Mouse (Mus musculus): ENCODE data around the gene Cdh13. TPM values are rescaled to one million over a fixed set of nuclear protein-coding genes. Genes with fewer than 3 reads are reported as not detected.
A peak's percentile ranks its signal among the peaks of the same experiment; 100 is the strongest.

The Cdh13 gene
- polyA plus RNA-seq, 1 experiment from 2014 or later, result 5.6 TPM

DNA sequence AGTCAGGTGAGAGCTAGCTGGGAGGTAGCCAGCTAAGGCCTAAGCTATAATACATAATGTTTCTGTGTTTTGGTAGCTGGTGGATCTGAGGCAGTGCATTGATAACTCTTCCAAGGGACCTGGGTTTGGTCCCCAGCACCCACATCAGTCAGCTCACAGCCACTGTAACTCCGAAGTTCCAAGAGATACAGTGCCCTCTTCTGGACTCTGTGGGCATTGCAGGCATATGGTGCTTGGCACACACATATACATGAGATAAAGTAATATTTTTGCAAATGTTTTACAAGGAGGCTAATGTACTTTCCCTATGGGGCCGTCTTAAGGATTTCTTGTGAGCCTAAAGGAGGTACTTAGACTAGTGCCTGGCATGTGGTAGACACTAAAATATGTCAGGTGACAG, 755.8 kb downstream of the Cdh13 start:
- Histone ChIP-seq H3K4me1 (replicated peaks; ENCODE audit: control insufficient read depth, insufficient read depth, low read length) (no peaks in the 10 kb centered on the region), H3K27ac (ENCODE audit: low read depth, low read length) (no peak overlapping the region), H3K9me3 (ENCODE audit: control insufficient read depth) (no peaks in the 10 kb centered on the region), H3K4me3 (ENCODE audit: low read depth, low read length) (no peak overlapping the region), H3K4me2 (replicated peaks; ENCODE audit: low read depth) (no peak overlapping the region), H3K36me3 (ENCODE audit: control insufficient read depth, insufficient read depth) (no peaks in the 10 kb centered on the region), H3K9ac (ENCODE audit: low read depth, low read length) (no peak overlapping the region), H3K27me3 (replicated peaks; ENCODE audit: control insufficient read depth, insufficient read depth, low read length) (no peaks in the 10 kb centered on the region)
- ATAC-seq, result no peak
- TF ChIP-seq CTCF (IDR thresholded peaks at IDR 0.05; ENCODE audit: low read depth), result peak; percentile 17; the same call in 1 of the 2 replicates
- 84% methylated on average over 2 of the region's 2 CpGs for WGBS

DNA sequence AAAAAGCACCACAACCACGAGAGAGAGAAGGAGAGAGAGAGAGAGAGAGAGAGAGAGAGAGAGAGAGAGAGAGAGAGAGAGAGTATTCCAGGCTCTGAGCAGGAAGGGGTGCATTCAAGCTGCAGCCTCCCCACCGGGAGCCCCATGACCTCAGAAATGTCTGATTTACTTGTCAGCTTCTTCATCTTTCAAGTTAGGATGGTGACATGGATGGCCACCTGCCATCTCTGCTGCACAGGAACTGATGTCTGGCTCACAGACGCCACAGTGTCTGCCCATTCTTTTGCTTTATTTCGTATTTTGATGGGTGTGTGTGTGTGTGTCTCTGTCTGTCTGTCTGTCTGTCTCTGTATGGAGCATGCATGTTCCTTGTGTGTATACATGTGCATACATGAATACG, 774.3 kb downstream of the Cdh13 start:
- Histone ChIP-seq H3K9me3 (ENCODE audit: control insufficient read depth) (no peaks in the 10 kb centered on the region), H3K36me3 (ENCODE audit: control insufficient read depth, insufficient read depth) (no peaks in the 10 kb centered on the region), H3K4me3 (ENCODE audit: low read depth, low read length) (no peak overlapping the region), H3K4me1 (replicated peaks; ENCODE audit: control insufficient read depth, insufficient read depth, low read length) (no peaks in the 10 kb centered on the region), H3K9ac (ENCODE audit: low read depth, low read length) (no peak overlapping the region), H3K4me2 (replicated peaks; ENCODE audit: low read depth) (no peak overlapping the region), H3K27me3 (replicated peaks; ENCODE audit: control insufficient read depth, insufficient read depth, low read length) (no peaks in the 10 kb centered on the region), H3K27ac (ENCODE audit: low read depth, low read length) (no peak overlapping the region)
- WGBS, result 67% methylated on average over 5 of the region's 5 CpGs
- no peak for TF ChIP-seq CTCF (IDR thresholded peaks at IDR 0.05; ENCODE audit: low read depth)
- ATAC-seq, result no peak

DNA sequence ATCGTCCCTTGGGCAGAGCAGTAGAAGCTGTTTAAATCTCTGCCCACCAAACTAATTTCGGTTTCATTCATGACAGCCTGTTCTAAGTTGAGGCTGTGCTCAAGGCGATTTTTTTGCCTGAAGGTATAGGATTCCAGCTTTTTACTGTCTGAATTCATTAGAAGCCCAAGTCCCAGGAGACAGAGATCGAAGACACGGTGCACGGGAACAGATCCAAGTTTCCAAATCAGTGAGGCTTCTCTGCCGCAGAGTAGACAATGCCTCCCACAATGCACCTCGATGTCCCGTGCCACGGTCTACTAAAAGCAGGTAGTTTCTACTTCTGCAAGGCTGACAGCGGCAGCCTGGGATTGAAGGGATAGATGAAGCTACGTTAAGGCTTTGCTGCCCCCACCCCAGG, 778.1 kb downstream of the Cdh13 start:
- H3K4me1 ChIP-seq (replicated peaks; ENCODE audit: control insufficient read depth, insufficient read depth, low read length), result no peaks in the 10 kb centered on the region
- no peak overlapping the region for H3K4me2 ChIP-seq (replicated peaks; ENCODE audit: low read depth)
- H3K9me3 ChIP-seq (ENCODE audit: control insufficient read depth), result no peaks in the 10 kb centered on the region
- H3K27ac ChIP-seq (ENCODE audit: low read depth, low read length), result no peak overlapping the region
- no peak overlapping the region for H3K9ac ChIP-seq (ENCODE audit: low read depth, low read length)
- no peaks in the 10 kb centered on the region for H3K36me3 ChIP-seq (ENCODE audit: control insufficient read depth, insufficient read depth)
- WGBS, result 81% methylated on average over 12 of the region's 12 CpGs
- H3K4me3 ChIP-seq (ENCODE audit: low read depth, low read length), result no peak overlapping the region
- no peak for TF ChIP-seq CTCF (IDR thresholded peaks at IDR 0.05; ENCODE audit: low read depth)
- no peaks in the 10 kb centered on the region for H3K27me3 ChIP-seq (replicated peaks; ENCODE audit: control insufficient read depth, insufficient read depth, low read length)
- ATAC-seq, result no peak

DNA sequence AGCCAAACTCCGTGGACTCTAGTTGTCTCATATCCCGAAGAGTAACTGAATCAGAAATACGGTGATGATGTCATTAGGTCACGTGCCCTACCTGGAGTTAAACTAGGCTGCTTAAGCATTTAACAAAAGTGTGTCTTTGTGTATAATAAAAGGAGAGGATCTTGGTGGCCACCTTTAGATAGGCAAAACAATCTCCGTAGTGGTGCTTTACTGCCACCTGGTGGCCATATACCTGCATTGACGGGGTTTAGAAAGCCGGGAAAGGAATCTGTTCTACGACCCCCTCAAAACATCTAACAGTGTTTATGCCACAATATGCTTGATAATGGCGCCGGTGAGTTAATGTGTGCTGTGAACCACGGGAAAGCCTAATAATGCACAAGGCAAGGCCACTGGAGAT, 781.0 kb downstream of the Cdh13 start:
- Histone ChIP-seq H3K9ac (ENCODE audit: low read depth, low read length) (no peak overlapping the region), H3K27ac (ENCODE audit: low read depth, low read length) (no peak overlapping the region), H3K36me3 (ENCODE audit: control insufficient read depth, insufficient read depth) (no peaks in the 10 kb centered on the region), H3K4me3 (ENCODE audit: low read depth, low read length) (no peak overlapping the region), H3K27me3 (replicated peaks; ENCODE audit: control insufficient read depth, insufficient read depth, low read length) (no peaks in the 10 kb centered on the region), H3K9me3 (ENCODE audit: control insufficient read depth) (no peaks in the 10 kb centered on the region), H3K4me1 (replicated peaks; ENCODE audit: control insufficient read depth, insufficient read depth, low read length) (no peaks in the 10 kb centered on the region), H3K4me2 (replicated peaks; ENCODE audit: low read depth) (no peak overlapping the region)
- peak; percentile 88 for TF ChIP-seq CTCF (IDR thresholded peaks at IDR 0.05; ENCODE audit: low read depth)
- 21% methylated on average over 11 of the region's 11 CpGs for whole genome bisulfite sequencing
- ATAC-seq, result no peak

DNA sequence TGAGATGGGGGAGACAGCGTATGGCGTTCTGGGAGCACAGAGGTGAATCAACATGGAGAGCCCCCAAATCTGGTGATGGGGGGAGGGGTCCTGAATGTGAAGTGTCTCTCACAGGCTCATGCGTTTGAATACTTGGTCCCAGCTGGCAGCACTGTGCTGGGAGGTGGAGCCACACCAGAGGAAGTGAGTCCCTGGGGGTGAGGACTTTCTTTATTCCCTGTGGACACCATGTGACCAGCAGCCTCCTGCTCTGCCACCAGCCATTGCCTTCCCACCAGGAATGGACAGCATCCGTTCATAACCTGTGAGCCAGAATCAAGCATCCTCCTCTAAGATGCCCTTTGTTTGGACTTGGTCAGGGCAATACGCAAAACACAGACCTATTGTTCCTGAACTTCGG, 788.8 kb downstream of the Cdh13 start:
- Histone ChIP-seq H3K9ac (ENCODE audit: low read depth, low read length) (no peak overlapping the region), H3K4me3 (ENCODE audit: low read depth, low read length) (no peak overlapping the region), H3K27me3 (replicated peaks; ENCODE audit: control insufficient read depth, insufficient read depth, low read length) (no peaks in the 10 kb centered on the region), H3K36me3 (ENCODE audit: control insufficient read depth, insufficient read depth) (no peaks in the 10 kb centered on the region), H3K4me1 (replicated peaks; ENCODE audit: control insufficient read depth, insufficient read depth, low read length) (no peaks in the 10 kb centered on the region), H3K9me3 (ENCODE audit: control insufficient read depth) (no peaks in the 10 kb centered on the region), H3K27ac (ENCODE audit: low read depth, low read length) (no peak overlapping the region), H3K4me2 (replicated peaks; ENCODE audit: low read depth) (no peak overlapping the region)
- no peak for TF ChIP-seq CTCF (IDR thresholded peaks at IDR 0.05; ENCODE audit: low read depth)
- 72% methylated on average over 6 of the region's 6 CpGs for WGBS
- ATAC-seq, result no peak

DNA sequence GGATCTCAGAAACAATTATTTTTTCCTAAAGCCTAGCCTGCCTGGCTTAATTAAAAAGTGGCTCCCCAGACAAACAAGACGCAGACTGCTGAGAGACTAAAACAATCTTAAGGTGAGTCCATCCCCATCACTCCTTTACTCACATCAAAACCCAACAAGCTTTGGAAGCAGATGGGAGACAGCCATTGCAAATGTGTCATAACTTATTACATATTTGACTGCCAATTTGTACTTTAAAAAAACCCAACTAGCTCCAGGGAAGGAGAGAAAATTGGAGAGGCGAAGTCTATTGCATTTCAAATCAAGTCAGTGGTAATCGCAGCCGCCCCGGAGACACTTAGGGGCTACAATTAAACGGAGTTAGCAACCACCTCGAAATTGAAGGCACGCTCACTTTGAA, 801.5 kb downstream of the Cdh13 start:
- 87% methylated on average over 8 of the region's 8 CpGs for WGBS
- no peak for TF ChIP-seq CTCF (IDR thresholded peaks at IDR 0.05; ENCODE audit: low read depth)
- H3K4me1 ChIP-seq (replicated peaks; ENCODE audit: control insufficient read depth, insufficient read depth, low read length), result no peaks in the 10 kb centered on the region
- H3K9ac ChIP-seq (ENCODE audit: low read depth, low read length), result no peak overlapping the region
- no peak for ATAC-seq
- H3K36me3 ChIP-seq (ENCODE audit: control insufficient read depth, insufficient read depth), result no peaks in the 10 kb centered on the region
- H3K4me3 ChIP-seq (ENCODE audit: low read depth, low read length), result no peak overlapping the region
- no peak overlapping the region for H3K4me2 ChIP-seq (replicated peaks; ENCODE audit: low read depth)
- no peaks in the 10 kb centered on the region for H3K9me3 ChIP-seq (ENCODE audit: control insufficient read depth)
- H3K27me3 ChIP-seq (replicated peaks; ENCODE audit: control insufficient read depth, insufficient read depth, low read length), result no peaks in the 10 kb centered on the region
- H3K27ac ChIP-seq (ENCODE audit: low read depth, low read length), result no peak overlapping the region

GRCm38 (mm10) chr8:119098261-119098660, 814.7 kb downstream of the Cdh13 start:
- Histone ChIP-seq H3K27me3 (replicated peaks; ENCODE audit: control insufficient read depth, insufficient read depth, low read length) (no peaks in the 10 kb centered on the region), H3K9me3 (ENCODE audit: control insufficient read depth) (no peaks in the 10 kb centered on the region), H3K4me1 (replicated peaks; ENCODE audit: control insufficient read depth, insufficient read depth, low read length) (no peaks in the 10 kb centered on the region), H3K9ac (ENCODE audit: low read depth, low read length) (no peak overlapping the region), H3K36me3 (ENCODE audit: control insufficient read depth, insufficient read depth) (no peaks in the 10 kb centered on the region), H3K4me2 (replicated peaks; ENCODE audit: low read depth) (no peak overlapping the region), H3K27ac (ENCODE audit: low read depth, low read length) (no peak overlapping the region), H3K4me3 (ENCODE audit: low read depth, low read length) (no peak overlapping the region)
- no peak for ATAC-seq
- WGBS, result 21% methylated on average over 6 of the region's 6 CpGs
- TF ChIP-seq CTCF (IDR thresholded peaks at IDR 0.05; ENCODE audit: low read depth), result no peak
